Mouse (Mus musculus): ENCODE data around the gene Cdc25b. TPM values are rescaled to one million over a fixed set of nuclear protein-coding genes. Genes with fewer than 3 reads are reported as not detected.

Gene Cdc25b
- polyA plus RNA-seq (2017; shearing (Covaris generic)), result 73.8 TPM

GRCm38 (mm10) chr2:131186771-131187601 lies at the start of gene Cdc25b, which contains the start of gene Spef1:
Cdc25b (plus strand) TSS chr2:131186949.
Spef1 (minus strand) TSS chr2:131187282.

GRCm38 (mm10) chr2:131159938-131160581 lies 26.7 kb upstream of the Cdc25b start, which contains the start of gene 1700037H04Rik:
1700037H04Rik (minus strand) TSS chr2:131160081.

GRCm38 (mm10) chr2:131179990-131180587 lies 6.7 kb upstream of the Cdc25b start, which contains the start of gene Cenpb:
Cenpb (minus strand) TSS chr2:131180067.

GRCm38 (mm10) chr2:131206778-131207177 lies 20.0 kb downstream of the Cdc25b start, which contains the start of gene Ap5s1:
Ap5s1 (plus strand) TSS chr2:131207078.

GRCm38 (mm10) chr2:131233307-131234126 lies 46.8 kb downstream of the Cdc25b start, which contains the start of gene Mavs:
Mavs (plus strand) TSS chr2:131234063.

Other genes starting within 250 kb of the Cdc25b start
- gene Gfra4, start 143.9 kb upstream of the Cdc25b start, polyA plus RNA-seq (2017; shearing (Covaris generic)), result not detected
- not detected for gene Adam33, start 123.1 kb upstream of the Cdc25b start, polyA plus RNA-seq (2017; shearing (Covaris generic))
- gene Siglec1, start 100.2 kb upstream of the Cdc25b start, polyA plus RNA-seq (2017; shearing (Covaris generic)), result not detected
- not detected for gene Hspa12b, start 59.7 kb upstream of the Cdc25b start, polyA plus RNA-seq (2017; shearing (Covaris generic))
- gene Gm11037, start 53.5 kb upstream of the Cdc25b start, polyA plus RNA-seq (2017; shearing (Covaris generic)), result not detected
- gene 1700037H04Rik, start 26.9 kb upstream of the Cdc25b start, polyA plus RNA-seq (2017; shearing (Covaris generic)), result 27.3 TPM
- gene Cenpb, start 6.9 kb upstream of the Cdc25b start, polyA plus RNA-seq (2017; shearing (Covaris generic)), result 8.0 TPM
- 0.22 TPM for gene Spef1, start 333 bp downstream of the Cdc25b start, polyA plus RNA-seq (2017; shearing (Covaris generic))
- 8.4 TPM for gene Ap5s1, start 20.1 kb downstream of the Cdc25b start, polyA plus RNA-seq (2017; shearing (Covaris generic))
- gene Mavs, start 47.1 kb downstream of the Cdc25b start, polyA plus RNA-seq (2017; shearing (Covaris generic)), result 11.5 TPM
- gene Pank2, start 75.5 kb downstream of the Cdc25b start, polyA plus RNA-seq (2017; shearing (Covaris generic)), result 82.2 TPM
- gene Rnf24, start 165.9 kb downstream of the Cdc25b start, polyA plus RNA-seq (2017; shearing (Covaris generic)), result 5.3 TPM

Measured in effector memory CD4-positive, alpha-beta T cell, adult 5 months (primary cell).